Mouse (Mus musculus): ENCODE results near the gene Rsu1.

DNA sequence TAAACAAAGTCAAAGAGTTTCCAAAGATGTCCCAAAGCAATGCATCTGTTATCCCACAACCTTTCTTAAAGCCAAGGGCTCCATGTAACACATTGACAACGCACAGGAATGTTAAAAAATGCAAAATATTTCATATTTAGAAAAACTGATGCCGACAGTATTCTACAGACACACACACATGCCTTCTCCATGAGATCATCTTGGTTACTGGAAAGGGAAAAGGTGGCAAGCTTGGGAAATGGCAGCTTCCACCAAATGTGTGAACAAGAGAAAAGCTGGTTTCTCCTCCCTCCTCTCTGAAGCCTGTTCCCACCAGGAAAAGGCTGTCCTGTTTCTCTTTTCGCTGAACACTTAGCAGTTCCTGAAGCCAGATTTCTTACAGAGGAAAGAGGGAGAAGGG is 232.4 kb downstream of the Rsu1 start:
- TF ChIP-seq POLR2A (IDR thresholded peaks at IDR 0.05; ENCODE audit: extremely low read depth, insufficient read depth, low read length): no peak
- TF ChIP-seq CTCF (IDR thresholded peaks at IDR 0.05; ENCODE audit: extremely low read depth, insufficient read depth, low read length): no peak

Measured in cortical plate, adult 2 months (tissue).